Mouse (Mus musculus) CH12.LX (cell line): ENCODE data around the gene Cdc42.

Experiments used
- CTCF ChIP-seq, 2 experiments: IDR thresholded peaks in 1 of 2; conservative IDR thresholded peaks in 1 of 2; 2 replicates each; pipeline ENCODE4 v1.5.1; 2011 to 2012; ENCODE audit warnings: low read depth in 2 of 2, low read length in 2 of 2, improper control_type of control experiment in 1 of 2, inconsistent platforms in 1 of 2, mild to moderate bottlenecking in 1 of 2, moderate library complexity in 1 of 2
- EP300 ChIP-seq: IDR thresholded peaks from 2 replicates; pipeline ENCODE4 v1.6.1; 2011; ENCODE audit warnings: low read length, improper control_type of control experiment
- JUND ChIP-seq: conservative IDR thresholded peaks from 2 replicates; pipeline ENCODE4 v1.6.1; 2011; ENCODE audit warnings: low read depth, low read length, improper control_type of control experiment
- MAX ChIP-seq: IDR thresholded peaks from 2 replicates; pipeline ENCODE4 v1.6.1; 2011; ENCODE audit warnings: low read length, improper control_type of control experiment
- ZKSCAN1 ChIP-seq: IDR thresholded peaks from 2 replicates; pipeline ENCODE4 v1.6.1; 2012; ENCODE audit warnings: low read depth, inconsistent platforms, low read length, improper control_type of control experiment, borderline replicate concordance

GRCm38 (mm10) chr4:137324926-137325325 lies 32.6 kb downstream of the Cdc42 start:
- no peak for TF ChIP-seq ZKSCAN1
- no peak for TF ChIP-seq JUND
- TF ChIP-seq CTCF (conservative IDR thresholded peaks at IDR 0.05 in 1 of 2, IDR thresholded peaks at IDR 0.05 in 1 of 2; ENCODE audit: low read depth in 2 of 2, low read length in 2 of 2): no peak
- no peak for TF ChIP-seq EP300
- no peak for TF ChIP-seq MAX
